Mouse (Mus musculus): Measurements from ENCODE around the gene Col18a1.

DNA sequence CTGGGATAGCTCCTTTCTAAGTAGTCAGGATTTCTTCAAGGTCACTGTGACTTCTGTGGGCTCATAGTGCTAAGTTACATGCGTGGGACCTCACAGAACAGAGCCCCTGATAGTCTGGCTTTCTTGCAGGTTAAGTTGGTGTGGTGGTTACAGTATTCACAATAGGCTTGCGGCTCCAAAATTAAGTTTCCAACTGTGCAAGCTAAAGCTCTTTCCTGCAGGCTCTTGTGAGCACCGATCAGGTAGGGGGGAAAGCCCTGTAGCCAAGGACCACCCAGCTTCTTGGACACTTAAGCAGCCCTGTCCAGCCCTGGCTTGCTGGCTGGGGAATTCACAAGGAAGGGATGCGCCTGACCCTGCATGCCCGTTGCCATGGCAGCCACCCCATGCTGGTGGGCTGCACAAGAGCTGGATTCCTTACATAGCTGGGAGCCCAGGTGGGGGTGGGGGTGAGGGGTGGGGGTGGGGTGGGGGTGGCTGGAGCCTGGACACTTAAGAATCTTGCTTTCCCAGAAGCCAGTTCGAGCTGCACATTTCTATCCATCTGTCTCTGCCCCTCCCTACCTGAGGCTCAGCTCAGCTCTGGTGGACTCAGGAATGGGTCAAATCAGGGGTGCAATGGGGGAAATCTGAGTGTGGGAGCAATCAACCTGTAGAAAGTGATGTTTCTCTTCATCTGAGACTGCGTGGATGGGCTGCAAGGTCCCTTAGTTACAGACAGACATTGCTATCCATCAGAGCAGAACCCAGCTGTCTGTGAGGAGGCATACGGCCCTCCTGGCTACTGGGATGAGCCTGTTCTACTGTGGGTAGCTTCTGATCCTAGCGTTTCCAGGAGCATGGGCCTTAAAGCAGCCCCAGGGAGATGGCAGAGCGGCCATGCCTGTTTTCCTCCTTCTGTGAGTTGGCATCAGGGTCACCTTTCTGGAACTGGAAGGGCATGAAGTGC is 24.9 kb upstream of the Col18a1 start:
- TF ChIP-seq E2F4 (IDR thresholded peaks at IDR 0.05; ENCODE audit: insufficient read depth), result no peak
- no peak for TF ChIP-seq CEBPB (IDR thresholded peaks at IDR 0.05; ENCODE audit: insufficient read depth, poor library complexity, severe bottlenecking)
- no peak for TF ChIP-seq MYOG (IDR thresholded peaks at IDR 0.05; ENCODE audit: control insufficient read depth in 1 of 3, insufficient read depth in 1 of 3, insufficient read length in 2 of 3, low read depth in 2 of 3)
- TF ChIP-seq TCF3 (IDR thresholded peaks at IDR 0.05; ENCODE audit: insufficient read length, low read depth), result no peak
- no peak for TF ChIP-seq POLR2A (IDR thresholded peaks at IDR 0.05; ENCODE audit: insufficient read length, low read depth)
- no peak for TF ChIP-seq TCF12 (IDR thresholded peaks at IDR 0.05; ENCODE audit: insufficient read depth, poor library complexity, severe bottlenecking)
- TF ChIP-seq REST (IDR thresholded peaks at IDR 0.05; ENCODE audit: insufficient read depth, insufficient read length), result no peak
- no peak for TF ChIP-seq MAX (IDR thresholded peaks at IDR 0.05; ENCODE audit: low read depth)
- no peak for TF ChIP-seq POLR2AphosphoS2 (IDR thresholded peaks at IDR 0.05; ENCODE audit: insufficient read length, low read depth)
- no peak for TF ChIP-seq MYOD1 (IDR thresholded peaks at IDR 0.05; ENCODE audit: control insufficient read depth in 1 of 3, insufficient read length in 2 of 3, low read depth in 2 of 3)
- TF ChIP-seq USF1 (IDR thresholded peaks at IDR 0.05; ENCODE audit: low read depth), result no peak
- TF ChIP-seq SRF (IDR thresholded peaks at IDR 0.05; ENCODE audit: control insufficient read depth, insufficient read length, low read depth), result no peak

Measured in myocyte (in vitro differentiated cells).